Mouse (Mus musculus): Measurements from ENCODE around the gene Pak7. TPM values are rescaled to one million over a fixed set of nuclear protein-coding genes. Genes with fewer than 3 reads are reported as not detected.
"Not testable (repeated sequence)": the region's sequence is repeated elsewhere in the genome, so short reads cannot be mapped to it uniquely, and the experiment has no call there.

Pak7 gene
- not detected for total RNA-seq (2021)
- long read RNA-seq, experiment 1: 0 reads
- long read RNA-seq, experiment 2: 0 reads

GRCm38 (mm10) chr2:136387181-136388131 is at the start of gene Pak7:
TSS of gene Pak7 (minus strand) at chr2:136387967.
- intact Hi-C loops (cut with DNase I): no loop called here
- no peak for DNase-seq

GRCm38 (mm10) chr2:136425561-136425960 is 37.8 kb upstream of the Pak7 start:
- intact Hi-C loops (cut with DNase I): no loop called here

GRCm38 (mm10) chr2:136419543-136419942 is 31.8 kb upstream of the Pak7 start:
- intact Hi-C loops (cut with DNase I): no loop called here
- no peak for DNase-seq

More at GRCm38 (mm10) chr2:136425561-136425960, 37.8 kb upstream of the Pak7 start:
- no peak for DNase-seq

- no peak for DNase-seq
- intact Hi-C loops (cut with DNase I): no loop called here
Observed at GRCm38 (mm10) chr2:136416381-136416780, 28.6 kb upstream of the Pak7 start.

- intact Hi-C loops (cut with DNase I): no loop called here
- no peak for DNase-seq
Observed at GRCm38 (mm10) chr2:136402587-136402986, 14.8 kb upstream of the Pak7 start.

- intact Hi-C loops (cut with DNase I): no loop called here
- DNase-seq: no peak
Observed at GRCm38 (mm10) chr2:136375318-136375717, 12.4 kb downstream of the Pak7 start.

- no peak for DNase-seq
- intact Hi-C loops (cut with DNase I): no loop called here
Observed at GRCm38 (mm10) chr2:136372361-136372760, 15.4 kb downstream of the Pak7 start.

GRCm38 (mm10) chr2:136351393-136352096 is 36.2 kb downstream of the Pak7 start:
- intact Hi-C loops (cut with DNase I): no loop called here
- DNase-seq: no peak

- intact Hi-C loops (cut with DNase I): no loop called here
- no peak for DNase-seq
Observed at GRCm38 (mm10) chr2:136350459-136350858, 37.3 kb downstream of the Pak7 start.

GRCm38 (mm10) chr2:136349671-136350275 is 38.0 kb downstream of the Pak7 start:
- intact Hi-C loops (cut with DNase I): no loop called here
- DNase-seq: no peak

GRCm38 (mm10) chr2:136344240-136344780 is 43.5 kb downstream of the Pak7 start:
- DNase-seq; intact Hi-C loops (cut with DNase I): not testable (repeated sequence)

- no peak for DNase-seq
- intact Hi-C loops (cut with DNase I): no loop called here
Observed at GRCm38 (mm10) chr2:136329974-136330373, 57.8 kb downstream of the Pak7 start.

- intact Hi-C loops (cut with DNase I): no loop called here
- no peak for DNase-seq
Observed at GRCm38 (mm10) chr2:136325646-136326045, 62.1 kb downstream of the Pak7 start.

- intact Hi-C loops (cut with DNase I): no loop called here
- DNase-seq: no peak
Observed at GRCm38 (mm10) chr2:136309313-136309712, 78.5 kb downstream of the Pak7 start.

GRCm38 (mm10) chr2:136308743-136309142 is 79.0 kb downstream of the Pak7 start:
- intact Hi-C loops (cut with DNase I): no loop called here
- no peak for DNase-seq

- intact Hi-C loops (cut with DNase I): no loop called here
- no peak for DNase-seq
Observed at GRCm38 (mm10) chr2:136302201-136302600, 85.6 kb downstream of the Pak7 start.

GRCm38 (mm10) chr2:136301406-136301805 is 86.4 kb downstream of the Pak7 start:
- DNase-seq: no peak
- intact Hi-C loops (cut with DNase I): no loop called here

- DNase-seq: no peak
- intact Hi-C loops (cut with DNase I): no loop called here
Observed at GRCm38 (mm10) chr2:136297371-136297770, 90.4 kb downstream of the Pak7 start.

GRCm38 (mm10) chr2:136282043-136282442 is 105.7 kb downstream of the Pak7 start:
- DNase-seq: no peak
- intact Hi-C loops (cut with DNase I): no loop called here

GRCm38 (mm10) chr2:136241960-136242359 is 145.8 kb downstream of the Pak7 start:
- intact Hi-C loops (cut with DNase I); DNase-seq: not testable (repeated sequence)

GRCm38 (mm10) chr2:136231228-136231627 is 156.5 kb downstream of the Pak7 start:
- intact Hi-C loops (cut with DNase I): no loop called here
- no peak for DNase-seq
